Mouse (Mus musculus) myocyte (in vitro differentiated cells): ENCODE data around the gene Olfr464. TPM values are rescaled to one million over a fixed set of nuclear protein-coding genes. Genes with fewer than 3 reads are reported as not detected.

ENCODE experiments used
- H3K27me3 ChIP-seq: one replicate; pipeline ENCODE4 v1.6.1; 2011; ENCODE audit not compliant: control insufficient read depth, insufficient read depth, insufficient read length
- H3K36me3 ChIP-seq: one replicate; pipeline ENCODE4 v1.6.1; 2011; ENCODE audit not compliant: control insufficient read depth, insufficient read depth
- H3K4me2 ChIP-seq: one replicate; pipeline ENCODE4 v1.6.1; 2011; ENCODE audit warnings: low read depth, control low read depth
- H3K4me3 ChIP-seq: one replicate; pipeline ENCODE4 v1.5.1; 2011; ENCODE audit warnings: mild to moderate bottlenecking, control low read depth, moderate library complexity
- H3K79me2 ChIP-seq: one replicate; pipeline ENCODE4 v1.6.1; 2011; ENCODE audit not compliant: control insufficient read depth, insufficient read depth
- H3ac ChIP-seq: one replicate; pipeline ENCODE4 v1.6.1; 2011; ENCODE audit not compliant: control insufficient read depth, insufficient read length
- CEBPB ChIP-seq: IDR thresholded peaks from 2 replicates; pipeline ENCODE4 v1.6.1; 2011; ENCODE audit warnings: mild to moderate bottlenecking, moderate library complexity; ENCODE audit not compliant: poor library complexity, insufficient read depth, severe bottlenecking
- E2F4 ChIP-seq: IDR thresholded peaks from one replicate; pipeline ENCODE4 v1.6.1; 2011; ENCODE audit warnings: mild to moderate bottlenecking, control low read depth, moderate library complexity; ENCODE audit not compliant: insufficient read depth
- MAX ChIP-seq: IDR thresholded peaks from one replicate; pipeline ENCODE4 v1.6.1; 2011; ENCODE audit warnings: low read depth, mild to moderate bottlenecking, control low read depth
- MYOD1 ChIP-seq, 3 experiments: IDR thresholded peaks; one replicate each; pipeline ENCODE4 v1.6.1; 2011; ENCODE audit warnings: control low read depth in 2 of 3, low read depth in 2 of 3, mild to moderate bottlenecking in 2 of 3, moderate library complexity in 1 of 3; ENCODE audit not compliant: insufficient read length in 2 of 3, control insufficient read depth in 1 of 3
- MYOG ChIP-seq, 3 experiments: IDR thresholded peaks; one replicate each; pipeline ENCODE4 v1.6.1; 2011; ENCODE audit warnings: control low read depth in 2 of 3, low read depth in 2 of 3, mild to moderate bottlenecking in 2 of 3; ENCODE audit not compliant: insufficient read length in 2 of 3, control insufficient read depth in 1 of 3, insufficient read depth in 1 of 3
- POLR2A ChIP-seq: IDR thresholded peaks from one replicate; pipeline ENCODE4 v1.6.1; 2011; ENCODE audit warnings: low read depth, mild to moderate bottlenecking, control low read depth, moderate library complexity; ENCODE audit not compliant: insufficient read length
- POLR2AphosphoS2 ChIP-seq: IDR thresholded peaks from one replicate; pipeline ENCODE4 v1.6.1; 2011; ENCODE audit warnings: low read depth, control low read depth; ENCODE audit not compliant: insufficient read length
- REST ChIP-seq: IDR thresholded peaks from one replicate; pipeline ENCODE4 v1.6.1; 2011; ENCODE audit warnings: mild to moderate bottlenecking, control low read depth, moderate library complexity; ENCODE audit not compliant: insufficient read depth, insufficient read length
- SRF ChIP-seq: IDR thresholded peaks from one replicate; pipeline ENCODE4 v1.6.1; 2011; ENCODE audit warnings: low read depth; ENCODE audit not compliant: control insufficient read depth, insufficient read length
- TCF12 ChIP-seq: IDR thresholded peaks from one replicate; pipeline ENCODE4 v1.6.1; 2011; ENCODE audit warnings: mild to moderate bottlenecking, control low read depth; ENCODE audit not compliant: poor library complexity, insufficient read depth, severe bottlenecking
- TCF3 ChIP-seq: IDR thresholded peaks from one replicate; pipeline ENCODE4 v1.6.1; 2011; ENCODE audit warnings: low read depth, control low read depth; ENCODE audit not compliant: insufficient read length
- USF1 ChIP-seq: IDR thresholded peaks from one replicate; pipeline ENCODE4 v1.6.1; 2011; ENCODE audit warnings: low read depth, mild to moderate bottlenecking, control low read depth, moderate library complexity
- polyA plus RNA-seq: library from polyadenylated mRNA; unstranded; fragments of >200 nt; fragmentation: generic; extraction: Trizol; gene quantifications from one replicate; pipeline ENCODE4 v1.2.1, GENCODE M21; 2012; ENCODE audit warnings: missing spikeins

The Olfr464 gene
- polyA plus RNA-seq: not detected

DNA sequence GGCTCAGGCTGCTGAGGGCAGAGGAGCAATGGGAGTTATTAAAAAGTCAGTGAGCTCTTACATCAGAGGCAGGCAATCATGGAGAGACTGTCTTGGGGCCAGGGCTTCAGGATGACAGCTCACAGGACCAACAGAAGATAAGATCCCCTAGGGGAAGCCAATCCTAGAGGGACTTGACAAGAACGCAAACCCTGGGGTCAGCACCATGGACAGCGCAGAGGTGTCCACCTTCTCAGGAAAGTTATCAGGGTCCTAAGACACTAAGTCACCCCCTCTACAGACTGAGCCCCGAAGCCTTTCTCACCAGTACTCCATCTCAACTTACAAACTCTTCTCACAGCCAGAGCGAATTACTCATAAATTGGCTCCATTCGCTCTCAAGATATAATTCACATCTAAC, at the start of gene Olfr464:
Gene Olfr464, minus strand, starts transcription at position 2 of the 400 bp plus-strand sequence.
- Histone ChIP-seq H3K4me3 (no peak within 1 kb of the TSS), H3K27me3 (peaks cover 4% of the 10 kb centered on the region), H3K79me2 (no peaks in the 10 kb centered on the region), H3ac (no peak within 1 kb of the TSS), H3K36me3 (no peaks in the 10 kb centered on the region), H3K4me2 (no peak within 1 kb of the TSS)
- no peak for TF ChIP-seq CEBPB
- peak; percentile 88 for TF ChIP-seq REST

DNA sequence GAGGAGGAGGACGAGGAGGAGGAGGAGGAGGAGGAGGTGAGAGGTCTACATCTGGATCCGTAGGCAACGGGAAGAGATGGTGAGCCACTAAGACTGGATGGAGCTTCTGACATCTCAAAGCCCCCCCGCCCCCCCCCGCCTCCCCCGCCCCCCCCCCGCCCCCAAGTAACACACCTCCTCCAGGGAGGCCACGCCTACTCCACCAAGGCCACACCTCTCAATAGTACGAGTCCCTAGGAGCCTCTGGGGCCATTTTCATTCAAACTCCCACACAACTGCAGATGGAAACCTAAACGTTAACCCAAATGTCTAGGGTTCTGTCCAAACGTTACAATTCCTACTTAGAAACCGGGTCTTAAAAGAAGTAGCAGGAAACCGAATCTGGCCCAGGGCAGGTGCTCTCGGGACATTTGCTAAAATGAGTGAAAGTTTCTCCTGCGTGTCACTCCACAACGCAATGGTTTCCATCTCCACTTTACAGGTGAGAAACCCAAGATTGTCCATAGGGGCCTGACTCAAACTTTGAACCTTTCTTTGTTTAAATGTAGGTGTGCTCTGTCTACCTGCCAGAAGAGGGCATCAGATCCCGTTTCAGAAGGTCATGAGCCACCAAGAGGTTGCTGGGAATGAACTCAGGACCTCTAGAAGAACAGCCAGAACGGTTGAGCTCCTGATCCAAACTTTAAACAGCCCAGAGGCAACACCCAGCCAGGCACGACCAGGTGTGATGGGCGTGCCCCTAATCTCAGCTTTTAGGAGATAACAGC, 47.8 kb upstream of the Olfr464 start:
- Histone ChIP-seq H3K79me2 (no peaks in the 10 kb centered on the region), H3K4me2 (no peak overlapping the region), H3K4me3 (no peak overlapping the region), H3ac (no peak overlapping the region), H3K27me3 (peaks cover 4% of the 10 kb centered on the region), H3K36me3 (no peaks in the 10 kb centered on the region)
- TF ChIP-seq MYOG (IDR thresholded peaks at IDR 0.05; ENCODE audit: control insufficient read depth in 1 of 3, insufficient read depth in 1 of 3, insufficient read length in 2 of 3, low read depth in 2 of 3) (no peak), REST (no peak), TCF3 (no peak), MYOD1 (IDR thresholded peaks at IDR 0.05; ENCODE audit: control insufficient read depth in 1 of 3, insufficient read length in 2 of 3, low read depth in 2 of 3) (no peak), USF1 (no peak), POLR2A (no peak), CEBPB (no peak), SRF (no peak), POLR2AphosphoS2 (no peak), MAX (no peak)

DNA sequence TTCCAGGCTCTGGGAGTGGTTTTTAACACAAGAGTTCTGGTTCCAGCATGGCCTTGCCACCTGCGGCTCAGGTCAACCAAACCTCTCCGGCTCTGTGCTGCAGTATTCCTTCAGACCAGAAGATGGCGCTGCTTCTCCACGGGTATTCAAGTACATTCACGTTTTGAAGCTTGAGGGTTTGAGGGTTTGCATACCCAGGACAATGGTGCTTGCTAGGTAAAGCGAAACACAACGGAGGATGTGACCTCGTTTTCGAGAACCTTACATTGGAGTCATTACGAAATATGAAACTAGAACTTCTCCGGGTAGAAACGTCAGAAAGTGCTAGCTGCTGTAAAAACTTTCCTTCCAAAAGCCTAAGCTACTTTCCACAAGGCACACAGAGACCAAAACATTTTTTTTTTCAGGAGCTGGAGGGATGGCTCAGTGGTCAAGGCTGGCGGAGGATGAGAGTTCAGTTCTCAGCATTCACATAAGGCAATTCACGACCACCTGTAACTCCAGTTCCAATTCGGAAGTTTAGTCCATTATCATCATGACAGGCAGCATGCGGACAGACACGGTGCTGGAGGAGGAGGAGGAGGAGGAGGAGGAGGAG, 47.0 kb upstream of the Olfr464 start:
- Histone ChIP-seq H3K27me3 (peaks cover 4% of the 10 kb centered on the region), H3K4me2 (peak overlapping the region; percentile 71), H3K4me3 (no peak overlapping the region), H3K36me3 (no peaks in the 10 kb centered on the region), H3ac (no peak overlapping the region), H3K79me2 (no peaks in the 10 kb centered on the region)
- no peak for TF ChIP-seq E2F4

DNA sequence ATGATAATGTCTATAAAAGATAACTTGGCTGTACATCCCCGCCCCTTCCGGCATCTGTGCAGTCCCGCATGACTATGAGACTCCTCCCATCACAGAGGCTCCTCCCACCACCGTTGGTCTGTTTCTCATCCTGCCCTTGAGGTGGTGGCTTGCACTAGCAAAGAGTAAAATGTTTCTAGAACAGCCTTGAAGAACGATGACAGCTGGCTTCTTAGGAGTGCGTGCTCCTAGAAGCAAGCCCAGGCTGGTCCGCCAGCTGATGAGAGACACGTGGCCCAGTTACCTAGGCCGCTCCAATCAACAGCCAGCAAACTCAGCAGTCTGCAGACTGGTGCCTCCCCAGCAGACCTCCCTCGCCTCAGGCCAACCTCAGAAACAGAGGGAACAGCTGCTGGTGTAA, 45.4 kb upstream of the Olfr464 start:
- peak overlapping the region; percentile 56 for H3K4me2 ChIP-seq
- no peak overlapping the region for H3K4me3 ChIP-seq

DNA sequence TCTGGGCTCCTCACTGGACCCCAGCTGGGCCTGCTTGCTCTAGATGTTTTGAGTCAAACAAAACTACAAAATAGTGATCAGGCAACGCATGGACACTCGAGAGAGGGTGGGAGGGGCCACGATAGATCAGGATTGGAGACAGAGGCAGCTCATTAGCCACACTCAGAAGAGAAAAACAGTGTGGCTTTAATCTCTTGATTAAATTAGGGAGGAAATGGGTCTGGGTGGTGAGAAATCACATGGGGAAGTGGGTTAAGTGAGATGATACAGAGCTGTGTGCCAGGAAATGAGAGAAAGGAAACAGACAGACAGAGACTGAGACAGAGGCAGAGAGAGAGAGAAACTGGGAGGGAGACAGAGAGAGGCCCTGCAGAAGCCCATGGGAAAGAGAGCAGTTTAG, 44.5 kb upstream of the Olfr464 start:
- Histone ChIP-seq H3K4me2 (no peak overlapping the region), H3K4me3 (no peak overlapping the region), H3K79me2 (no peaks in the 10 kb centered on the region), H3ac (no peak overlapping the region), H3K27me3 (peaks cover 9% of the 10 kb centered on the region), H3K36me3 (no peaks in the 10 kb centered on the region)
- no peak for TF ChIP-seq POLR2A
- no peak for TF ChIP-seq TCF3
- TF ChIP-seq MYOG (IDR thresholded peaks at IDR 0.05; ENCODE audit: control insufficient read depth in 1 of 3, insufficient read depth in 1 of 3, insufficient read length in 2 of 3, low read depth in 2 of 3): no peak
- no peak for TF ChIP-seq SRF
- no peak for TF ChIP-seq POLR2AphosphoS2
- no peak for TF ChIP-seq MAX
- TF ChIP-seq MYOD1 (IDR thresholded peaks at IDR 0.05; ENCODE audit: control insufficient read depth in 1 of 3, insufficient read length in 2 of 3, low read depth in 2 of 3): no peak
- TF ChIP-seq TCF12: no peak
- no peak for TF ChIP-seq CEBPB
- TF ChIP-seq REST: no peak
- TF ChIP-seq E2F4: no peak

More for the DNA sequence above, 45.4 kb upstream of the Olfr464 start:
- Histone ChIP-seq H3K27me3 (peaks cover 9% of the 10 kb centered on the region), H3ac (no peak overlapping the region), H3K36me3 (no peaks in the 10 kb centered on the region), H3K79me2 (no peaks in the 10 kb centered on the region)
- no peak for TF ChIP-seq POLR2AphosphoS2
- no peak for TF ChIP-seq TCF12
- no peak for TF ChIP-seq TCF3
- TF ChIP-seq REST: no peak
- TF ChIP-seq MYOD1 (IDR thresholded peaks at IDR 0.05; ENCODE audit: control insufficient read depth in 1 of 3, insufficient read length in 2 of 3, low read depth in 2 of 3): peak; percentile 37 to 67 (median 47)
- TF ChIP-seq MYOG (IDR thresholded peaks at IDR 0.05; ENCODE audit: control insufficient read depth in 1 of 3, insufficient read depth in 1 of 3, insufficient read length in 2 of 3, low read depth in 2 of 3): peak in 1 of 3 experiments; percentile 36
- TF ChIP-seq CEBPB: no peak
- TF ChIP-seq USF1: peak; percentile 43
